17 mouse cellular contexts compared by ENCODE assay signal in genomic region chr7:16792316-16792715, GRCm38 (mm10). TPM values are rescaled to one million over a fixed set of nuclear protein-coding genes. Genes with fewer than 3 reads are reported as not detected.
DNase-seq lines count a peak whose midpoint lies in the region; ATAC-seq lines count a peak whose summit lies in the region.
"Had no signal": no experiment of that assay in that cellular context is flagged by ENCODE, and none has a peak within 500 bp of the region (broad histone marks: within the 10 kb centered on the region; RNA-seq: fewer than 3 reads in every experiment).

No protein-coding gene starts in this region.

- H3K27me3 ChIP-seq in heart, embryonic 12.5 days (replicated peaks): no peaks in the 10 kb centered on the region
- no peaks in the 10 kb centered on the region for H3K27me3 ChIP-seq in heart, embryonic 11.5 days (ENCODE audit: control insufficient read depth, insufficient read depth, low read length)
- no peaks in the 10 kb centered on the region for H3K27me3 ChIP-seq in intestine, embryonic 14.5 days (replicated peaks; ENCODE audit: control insufficient read depth, insufficient read depth, low read length)
- H3K27me3 ChIP-seq in forebrain, embryonic 12.5 days: no peaks in the 10 kb centered on the region
- H3K27me3 ChIP-seq in hindbrain, embryonic 16.5 days (replicated peaks; ENCODE audit: control insufficient read depth, insufficient read depth, low read length): no peaks in the 10 kb centered on the region
- no peaks in the 10 kb centered on the region for H3K27me3 ChIP-seq in hindbrain, embryonic 10.5 days (ENCODE audit: insufficient read depth, poor library complexity, severe bottlenecking)
- H3K27me3 ChIP-seq: midbrain, embryonic 15.5 days had no signal

- H3K9ac ChIP-seq in heart, embryonic 12.5 days: no peak overlapping the region
- H3K9ac ChIP-seq in heart, embryonic 11.5 days (ENCODE audit: low read depth, low read length): no peak overlapping the region
- no peak overlapping the region for H3K9ac ChIP-seq in intestine, embryonic 14.5 days (ENCODE audit: low read length)
- H3K9ac ChIP-seq in forebrain, embryonic 12.5 days: no peak overlapping the region
- no peak overlapping the region for H3K9ac ChIP-seq in hindbrain, embryonic 16.5 days (ENCODE audit: low read depth, low read length)
- H3K9ac ChIP-seq: liver, embryonic 14.5 days; midbrain, embryonic 15.5 days had no signal

- DNase-seq in intestine, embryonic 14.5 days (ENCODE audit: low spot score): no peak
- DNase-seq in lung, adult 18-20 months: peak; percentile 86 to 90
- DNase-seq in lung, postnatal 4 days: peak; percentile 76 to 91
- DNase-seq in hindbrain, embryonic 10.5 days (ENCODE audit: low spot score): no peak
- DNase-seq: cerebellum, adult 9-10 months; heart, adult 11 months; heart, postnatal 14 days; kidney, adult 2 months; right cerebral cortex, postnatal 4 days; thymus, postnatal 4 days had no signal

- ATAC-seq in heart, embryonic 12.5 days (ENCODE audit: insufficient number of reproducible peaks, low FRiP score): no peak
- no peak for ATAC-seq in heart, embryonic 11.5 days (replicated peaks; ENCODE audit: insufficient number of reproducible peaks, low FRiP score, low TSS enrichment)
- ATAC-seq in intestine, embryonic 14.5 days (replicated peaks; ENCODE audit: low FRiP score, low TSS enrichment, low read depth): peak; percentile 59
- ATAC-seq in forebrain, embryonic 12.5 days (ENCODE audit: low FRiP score): no peak
- no peak for ATAC-seq in hindbrain, embryonic 16.5 days
- ATAC-seq: midbrain, embryonic 15.5 days had no signal

- H3K36me3 ChIP-seq in heart, embryonic 12.5 days: peaks cover 54% of the 10 kb centered on the region
- H3K36me3 ChIP-seq in heart, embryonic 11.5 days (ENCODE audit: control insufficient read depth, insufficient read depth, low read length): peaks cover 12% of the 10 kb centered on the region
- H3K36me3 ChIP-seq in intestine, embryonic 14.5 days (ENCODE audit: control insufficient read depth, insufficient read depth, low read length): peaks cover 20% of the 10 kb centered on the region
- H3K36me3 ChIP-seq in forebrain, embryonic 12.5 days (replicated peaks): peaks cover 36% of the 10 kb centered on the region
- H3K36me3 ChIP-seq in hindbrain, embryonic 16.5 days (ENCODE audit: control insufficient read depth, insufficient read depth, low read length): no peaks in the 10 kb centered on the region
- peaks cover 78% of the 10 kb centered on the region for H3K36me3 ChIP-seq in hindbrain, embryonic 10.5 days
- H3K36me3 ChIP-seq: midbrain, embryonic 15.5 days had no signal

- no peaks in the 10 kb centered on the region for H3K9me3 ChIP-seq in heart, embryonic 12.5 days (replicated peaks)
- H3K9me3 ChIP-seq in heart, embryonic 11.5 days (replicated peaks; ENCODE audit: control insufficient read depth, low read length): no peaks in the 10 kb centered on the region
- H3K9me3 ChIP-seq in intestine, embryonic 14.5 days (ENCODE audit: control insufficient read depth, low read length): no peaks in the 10 kb centered on the region
- no peaks in the 10 kb centered on the region for H3K9me3 ChIP-seq in forebrain, embryonic 12.5 days
- no peaks in the 10 kb centered on the region for H3K9me3 ChIP-seq in hindbrain, embryonic 16.5 days (ENCODE audit: control insufficient read depth, low read length)
- H3K9me3 ChIP-seq in hindbrain, embryonic 10.5 days: no peaks in the 10 kb centered on the region
- H3K9me3 ChIP-seq: midbrain, embryonic 15.5 days had no signal

- H3K27ac ChIP-seq in heart, embryonic 12.5 days (ENCODE audit: poor library complexity, severe bottlenecking): 0 out of 2 replicates have a peak overlapping the region, but pooled peaks have one; percentile 35
- no peak overlapping the region for H3K27ac ChIP-seq in heart, embryonic 11.5 days (ENCODE audit: low read depth, low read length)
- no peak overlapping the region; the same call in 1 of the 2 replicates for H3K27ac ChIP-seq in intestine, embryonic 14.5 days (ENCODE audit: low read depth)
- H3K27ac ChIP-seq in forebrain, embryonic 12.5 days: no peak overlapping the region
- H3K27ac ChIP-seq in hindbrain, embryonic 16.5 days (ENCODE audit: low read depth, low read length): no peak overlapping the region
- no peak overlapping the region for H3K27ac ChIP-seq in hindbrain, embryonic 10.5 days
- H3K27ac ChIP-seq: left cerebral cortex, adult 2 months; liver, embryonic 14.5 days; midbrain, embryonic 15.5 days had no signal

- H3K4me3 ChIP-seq in heart, embryonic 12.5 days: no peak overlapping the region
- H3K4me3 ChIP-seq in heart, embryonic 11.5 days (ENCODE audit: low read depth, low read length): no peak overlapping the region
- H3K4me3 ChIP-seq in intestine, embryonic 14.5 days (ENCODE audit: low read depth, low read length): no peak overlapping the region
- no peak overlapping the region for H3K4me3 ChIP-seq in forebrain, embryonic 12.5 days (replicated peaks)
- no peak overlapping the region for H3K4me3 ChIP-seq in hindbrain, embryonic 16.5 days (ENCODE audit: low read length)
- H3K4me3 ChIP-seq in hindbrain, embryonic 10.5 days: no peak overlapping the region
- H3K4me3 ChIP-seq: left cerebral cortex, adult 2 months; midbrain, embryonic 15.5 days had no signal

- 81% methylated on average over 5 of the region's 5 CpGs for WGBS in heart, embryonic 12.5 days
- WGBS in heart, embryonic 11.5 days (ENCODE audit: insufficient replicate concordance): 77% methylated on average over 5 of the region's 5 CpGs
- WGBS in intestine, embryonic 14.5 days: 15% methylated on average over 5 of the region's 5 CpGs
- whole genome bisulfite sequencing in forebrain, embryonic 12.5 days: 84% methylated on average over 5 of the region's 5 CpGs
- 78% methylated on average over 5 of the region's 5 CpGs for WGBS in hindbrain, embryonic 16.5 days
- 82% methylated on average over 5 of the region's 5 CpGs for WGBS in hindbrain, embryonic 10.5 days

- peaks cover 18% of the 10 kb centered on the region for H3K4me1 ChIP-seq in heart, embryonic 12.5 days (replicated peaks)
- no peaks in the 10 kb centered on the region for H3K4me1 ChIP-seq in heart, embryonic 11.5 days (ENCODE audit: control insufficient read depth, insufficient read depth, low read length)
- H3K4me1 ChIP-seq in intestine, embryonic 14.5 days (replicated peaks; ENCODE audit: control insufficient read depth, insufficient read depth, low read length): peaks cover 9% of the 10 kb centered on the region
- no peaks in the 10 kb centered on the region for H3K4me1 ChIP-seq in forebrain, embryonic 12.5 days
- H3K4me1 ChIP-seq in hindbrain, embryonic 16.5 days (ENCODE audit: control insufficient read depth, insufficient read depth, low read depth, low read length): no peaks in the 10 kb centered on the region
- H3K4me1 ChIP-seq in hindbrain, embryonic 10.5 days (replicated peaks): no peaks in the 10 kb centered on the region
- H3K4me1 ChIP-seq: midbrain, embryonic 15.5 days had no signal

- no peak overlapping the region for H3K4me2 ChIP-seq in heart, embryonic 12.5 days
- H3K4me2 ChIP-seq in heart, embryonic 11.5 days: no peak overlapping the region
- H3K4me2 ChIP-seq in intestine, embryonic 14.5 days (ENCODE audit: low read length): no peak overlapping the region
- H3K4me2 ChIP-seq in forebrain, embryonic 12.5 days: no peak overlapping the region
- H3K4me2 ChIP-seq in hindbrain, embryonic 16.5 days (ENCODE audit: low read length): no peak overlapping the region
- H3K4me2 ChIP-seq: midbrain, embryonic 15.5 days had no signal

RNA-seq across cellular contexts. Expression of gene Slc1a5, which starts 11.2 kb away (rescaled TPM):
- polyA plus RNA-seq in heart, embryonic 12.5 days (2016; fragmentation: Nextera tagmentation; extraction: Ambion mirVana): 50.8 and 52.0 TPM in 2 replicates
- polyA plus RNA-seq in heart, embryonic 11.5 days (2014; fragmentation: Nextera tagmentation; extraction: Ambion mirVana): 26.9 and 30.1 TPM in 2 replicates
- 41.5 and 43.9 TPM in 2 replicates for polyA plus RNA-seq in intestine, embryonic 14.5 days (2014; fragmentation: Nextera tagmentation; extraction: Ambion mirVana)
- polyA plus RNA-seq in forebrain, embryonic 12.5 days (2016; fragmentation: Nextera tagmentation; extraction: Ambion mirVana): 30.6 and 32.0 TPM in 2 replicates
- polyA plus RNA-seq in hindbrain, embryonic 16.5 days (2015; fragmentation: Nextera tagmentation; extraction: Ambion mirVana): 9.6 and 11.5 TPM in 2 replicates
- polyA plus RNA-seq in hindbrain, embryonic 10.5 days (2016; fragmentation: Nextera tagmentation; extraction: Ambion mirVana): 28.8 and 31.6 TPM in 2 replicates

RNA-seq across cellular contexts. Expression of gene Strn4, which starts 23.4 kb away (rescaled TPM):
- polyA plus RNA-seq in heart, embryonic 12.5 days (2016; fragmentation: Nextera tagmentation; extraction: Ambion mirVana): 97.4 and 103 TPM in 2 replicates
- polyA plus RNA-seq in heart, embryonic 11.5 days (2014; fragmentation: Nextera tagmentation; extraction: Ambion mirVana): 81.4 and 86.8 TPM in 2 replicates
- polyA plus RNA-seq in intestine, embryonic 14.5 days (2014; fragmentation: Nextera tagmentation; extraction: Ambion mirVana): 107 and 111 TPM in 2 replicates
- 176 and 180 TPM in 2 replicates for polyA plus RNA-seq in forebrain, embryonic 12.5 days (2016; fragmentation: Nextera tagmentation; extraction: Ambion mirVana)
- 159 and 170 TPM in 2 replicates for polyA plus RNA-seq in hindbrain, embryonic 16.5 days (2015; fragmentation: Nextera tagmentation; extraction: Ambion mirVana)
- polyA plus RNA-seq in hindbrain, embryonic 10.5 days (2016; fragmentation: Nextera tagmentation; extraction: Ambion mirVana): 120 and 153 TPM in 2 replicates

RNA-seq across cellular contexts. Expression of gene Fkrp, which starts 24.2 kb away (rescaled TPM):
- 37.6 and 37.8 TPM in 2 replicates for polyA plus RNA-seq in heart, embryonic 12.5 days (2016; fragmentation: Nextera tagmentation; extraction: Ambion mirVana)
- polyA plus RNA-seq in heart, embryonic 11.5 days (2014; fragmentation: Nextera tagmentation; extraction: Ambion mirVana): 25.6 and 27.7 TPM in 2 replicates
- polyA plus RNA-seq in intestine, embryonic 14.5 days (2014; fragmentation: Nextera tagmentation; extraction: Ambion mirVana): 27.5 and 28.3 TPM in 2 replicates
- 30.5 and 31.4 TPM in 2 replicates for polyA plus RNA-seq in forebrain, embryonic 12.5 days (2016; fragmentation: Nextera tagmentation; extraction: Ambion mirVana)
- 46.9 and 48.4 TPM in 2 replicates for polyA plus RNA-seq in hindbrain, embryonic 16.5 days (2015; fragmentation: Nextera tagmentation; extraction: Ambion mirVana)
- 29.3 TPM in 2 replicates for polyA plus RNA-seq in hindbrain, embryonic 10.5 days (2016; fragmentation: Nextera tagmentation; extraction: Ambion mirVana)

RNA-seq across cellular contexts. Expression of gene Prkd2, which starts 50.4 kb away (rescaled TPM):
- polyA plus RNA-seq in heart, embryonic 12.5 days (2016; fragmentation: Nextera tagmentation; extraction: Ambion mirVana): 10.8 and 11.8 TPM in 2 replicates
- 10.8 and 11.6 TPM in 2 replicates for polyA plus RNA-seq in heart, embryonic 11.5 days (2014; fragmentation: Nextera tagmentation; extraction: Ambion mirVana)
- polyA plus RNA-seq in intestine, embryonic 14.5 days (2014; fragmentation: Nextera tagmentation; extraction: Ambion mirVana): 12.0 and 12.8 TPM in 2 replicates
- polyA plus RNA-seq in forebrain, embryonic 12.5 days (2016; fragmentation: Nextera tagmentation; extraction: Ambion mirVana): 10.0 and 10.9 TPM in 2 replicates
- polyA plus RNA-seq in hindbrain, embryonic 16.5 days (2015; fragmentation: Nextera tagmentation; extraction: Ambion mirVana): 5.2 and 6.5 TPM in 2 replicates
- 11.2 and 12.6 TPM in 2 replicates for polyA plus RNA-seq in hindbrain, embryonic 10.5 days (2016; fragmentation: Nextera tagmentation; extraction: Ambion mirVana)

RNA-seq across cellular contexts. Expression of gene Ap2s1, which starts 54.1 kb away (rescaled TPM):
- polyA plus RNA-seq in heart, embryonic 12.5 days (2016; fragmentation: Nextera tagmentation; extraction: Ambion mirVana): 208 and 210 TPM in 2 replicates
- 256 TPM in 2 replicates for polyA plus RNA-seq in heart, embryonic 11.5 days (2014; fragmentation: Nextera tagmentation; extraction: Ambion mirVana)
- polyA plus RNA-seq in intestine, embryonic 14.5 days (2014; fragmentation: Nextera tagmentation; extraction: Ambion mirVana): 255 and 270 TPM in 2 replicates
- 254 and 263 TPM in 2 replicates for polyA plus RNA-seq in forebrain, embryonic 12.5 days (2016; fragmentation: Nextera tagmentation; extraction: Ambion mirVana)
- 447 and 505 TPM in 2 replicates for polyA plus RNA-seq in hindbrain, embryonic 16.5 days (2015; fragmentation: Nextera tagmentation; extraction: Ambion mirVana)
- polyA plus RNA-seq in hindbrain, embryonic 10.5 days (2016; fragmentation: Nextera tagmentation; extraction: Ambion mirVana): 277 and 316 TPM in 2 replicates

Comparison
In these comparisons a context has a peak if more than half of its experiments do, and no peak if none do; other contexts are left out.
1. DNase-seq: peak in lung, adult 18-20 months (2 of 2) and lung, postnatal 4 days (2 of 2); none in intestine, embryonic 14.5 days (single experiment) and hindbrain, embryonic 10.5 days (single experiment).